Mouse (Mus musculus) erythroblast, embryonic 14.5 days (primary cell): ENCODE data around the gene Srms.

Experiments
- GATA1 ChIP-seq: IDR thresholded peaks from 2 replicates; pipeline ENCODE4 v1.6.1; 2012; ENCODE audit warnings: low read length, inconsistent platforms, mixed read lengths
- TAL1 ChIP-seq: IDR thresholded peaks from 3 replicates; pipeline ENCODE4 v1.6.1; 2012; ENCODE audit warnings: low read length, inconsistent platforms, mixed read lengths

GRCm38 (mm10) chr2:181157180-181157579 is 55.8 kb downstream of the Srms start:
- no peak for TF ChIP-seq GATA1
- TF ChIP-seq TAL1 = no peak
